ENCODE assay signal across 24 mouse cellular contexts in the genomic region with DNA sequence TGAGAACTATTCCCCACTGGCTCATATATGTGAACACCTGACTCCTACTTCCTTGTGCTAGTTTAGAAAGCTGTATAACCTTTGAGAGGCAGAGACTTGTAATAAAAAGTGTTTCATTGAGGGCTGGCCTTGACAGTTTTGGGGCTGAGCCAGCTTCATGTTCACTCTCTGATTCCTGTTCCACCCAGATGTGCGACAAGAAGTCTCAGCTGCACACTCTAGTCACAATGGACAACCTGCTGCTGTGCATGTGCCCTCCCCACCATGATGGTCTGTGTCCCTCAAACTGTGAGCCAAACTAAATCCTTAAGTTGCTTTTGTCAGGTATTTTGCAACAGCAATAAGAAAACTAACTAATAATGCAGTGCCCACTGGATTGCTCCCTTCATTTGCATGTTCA.
A peak's percentile ranks its signal among the peaks of the same experiment; 100 is the strongest.
DNase-seq lines count a peak whose midpoint lies in the region; ATAC-seq and TF ChIP-seq lines count a peak whose summit lies in the region.
"Had no signal": no experiment of that assay in that cellular context is flagged by ENCODE, and none has a peak within 500 bp of the region (broad histone marks: within the 10 kb centered on the region; RNA-seq: fewer than 3 reads in every experiment).

No protein-coding gene starts in this region.

- no peaks in the 10 kb centered on the region for H3K36me3 ChIP-seq in limb, embryonic 12.5 days
- H3K36me3 ChIP-seq in limb, embryonic 10.5 days: no peaks in the 10 kb centered on the region
- no peaks in the 10 kb centered on the region for H3K36me3 ChIP-seq in limb, embryonic 14.5 days (ENCODE audit: control insufficient read depth, insufficient read depth, low read length)
- no peaks in the 10 kb centered on the region for H3K36me3 ChIP-seq in hindbrain, embryonic 13.5 days
- H3K36me3 ChIP-seq in kidney, adult 2 months (ENCODE audit: control insufficient read depth, insufficient read depth, low read length): no peaks in the 10 kb centered on the region
- H3K36me3 ChIP-seq: embryonic facial prominence, embryonic 10.5 days; embryonic facial prominence, embryonic 12.5 days; forebrain, embryonic 15.5 days; G1E had no signal

- TF ChIP-seq POLR2A in limb, embryonic 14.5 days (IDR thresholded peaks at IDR 0.05; ENCODE audit: borderline replicate concordance, extremely low read depth, insufficient read depth, insufficient read length): no peak
- TF ChIP-seq POLR2A in kidney, adult 2 months (IDR thresholded peaks at IDR 0.05; ENCODE audit: low read depth, low read length): no peak

- H3K4me3 ChIP-seq in limb, embryonic 12.5 days (replicated peaks): no peak overlapping the region
- no peak overlapping the region for H3K4me3 ChIP-seq in limb, embryonic 10.5 days
- H3K4me3 ChIP-seq in limb, embryonic 14.5 days (replicated peaks; ENCODE audit: low read length): no peak overlapping the region
- H3K4me3 ChIP-seq in hindbrain, embryonic 13.5 days: no peak overlapping the region
- no peak overlapping the region for H3K4me3 ChIP-seq in kidney, adult 2 months (ENCODE audit: insufficient read depth, low read depth, low read length)
- H3K4me3 ChIP-seq: embryonic facial prominence, embryonic 10.5 days; embryonic facial prominence, embryonic 12.5 days; forebrain, embryonic 13.5 days; forebrain, embryonic 15.5 days had no signal

- no peaks in the 10 kb centered on the region for H3K9me3 ChIP-seq in limb, embryonic 12.5 days
- no peaks in the 10 kb centered on the region for H3K9me3 ChIP-seq in limb, embryonic 10.5 days (replicated peaks)
- H3K9me3 ChIP-seq in limb, embryonic 14.5 days (ENCODE audit: control insufficient read depth, low read length): no peaks in the 10 kb centered on the region
- H3K9me3 ChIP-seq in hindbrain, embryonic 13.5 days: no peaks in the 10 kb centered on the region
- H3K9me3 ChIP-seq: embryonic facial prominence, embryonic 10.5 days; embryonic facial prominence, embryonic 12.5 days; forebrain, embryonic 13.5 days; forebrain, embryonic 15.5 days; G1E had no signal

- peak; percentile 7 for DNase-seq in adrenal gland, postnatal 10 days
- no peak for DNase-seq in adrenal gland, adult 18-20 months (ENCODE audit: low spot score in 2 of 2)
- DNase-seq in limb, embryonic 10.5 days (ENCODE audit: low spot score): no peak
- peak; percentile 4 for DNase-seq in limb, embryonic 14.5 days (ENCODE audit: low spot score)
- DNase-seq in kidney, adult 2 months: no peak
- DNase-seq: adrenal gland, adult 2 months; adrenal gland, postnatal 14 days; B cell, adult 2 months; cerebellum, adult 11-12 months; cerebellum, adult 2 months; cerebellum, adult 9-10 months; cerebellum, postnatal 10 days; cerebellum, postnatal 25 days; forebrain, postnatal 0 days had no signal

- ATAC-seq in limb, embryonic 12.5 days (ENCODE audit: insufficient number of reproducible peaks, insufficient read depth, low FRiP score, low TSS enrichment, low read depth): peak; percentile 56; the same call in 1 of the 2 replicates
- ATAC-seq in limb, embryonic 14.5 days (ENCODE audit: low FRiP score, low read depth): no peak
- ATAC-seq in hindbrain, embryonic 13.5 days (ENCODE audit: low FRiP score): no peak
- ATAC-seq: activated CD4-positive, CD25-positive, alpha-beta regulatory T cell, adult 4 months; CD4-positive, CD25-positive, alpha-beta regulatory T cell, adult 4 months; forebrain, embryonic 13.5 days; forebrain, embryonic 15.5 days; forebrain, postnatal 0 days; Patski had no signal

- TF ChIP-seq CTCF in kidney, adult 2 months (conservative IDR thresholded peaks at IDR 0.05; ENCODE audit: insufficient read depth, insufficient read length, low read depth, low read length): no peak

- H3K4me1 ChIP-seq in limb, embryonic 12.5 days (replicated peaks): no peaks in the 10 kb centered on the region
- no peaks in the 10 kb centered on the region for H3K4me1 ChIP-seq in limb, embryonic 10.5 days
- no peaks in the 10 kb centered on the region for H3K4me1 ChIP-seq in limb, embryonic 14.5 days (ENCODE audit: control insufficient read depth, insufficient read depth, low read length)
- no peaks in the 10 kb centered on the region for H3K4me1 ChIP-seq in hindbrain, embryonic 13.5 days (replicated peaks)
- no peaks in the 10 kb centered on the region for H3K4me1 ChIP-seq in kidney, adult 2 months (ENCODE audit: control insufficient read depth, insufficient read depth, low read length)
- H3K4me1 ChIP-seq: embryonic facial prominence, embryonic 10.5 days; embryonic facial prominence, embryonic 12.5 days; forebrain, embryonic 13.5 days; forebrain, embryonic 15.5 days had no signal

- H3K27me3 ChIP-seq in limb, embryonic 12.5 days: no peaks in the 10 kb centered on the region
- no peaks in the 10 kb centered on the region for H3K27me3 ChIP-seq in limb, embryonic 10.5 days (ENCODE audit: low read depth, poor library complexity, severe bottlenecking)
- no peaks in the 10 kb centered on the region for H3K27me3 ChIP-seq in limb, embryonic 14.5 days (ENCODE audit: control insufficient read depth, insufficient read depth, low read length)
- H3K27me3 ChIP-seq in hindbrain, embryonic 13.5 days: no peaks in the 10 kb centered on the region
- H3K27me3 ChIP-seq in kidney, adult 2 months (replicated peaks; ENCODE audit: control insufficient read depth, insufficient read depth, low read length): no peaks in the 10 kb centered on the region
- H3K27me3 ChIP-seq: embryonic facial prominence, embryonic 12.5 days; forebrain, embryonic 13.5 days; forebrain, embryonic 15.5 days; Patski had no signal

- H3K27ac ChIP-seq in limb, embryonic 12.5 days: no peak overlapping the region
- H3K27ac ChIP-seq in limb, embryonic 10.5 days: no peak overlapping the region
- no peak overlapping the region for H3K27ac ChIP-seq in limb, embryonic 14.5 days (replicated peaks; ENCODE audit: low read depth, low read length)
- H3K27ac ChIP-seq in hindbrain, embryonic 13.5 days: no peak overlapping the region
- H3K27ac ChIP-seq in kidney, adult 2 months (ENCODE audit: insufficient read depth, low read depth, low read length): no peak overlapping the region
- H3K27ac ChIP-seq: embryonic facial prominence, embryonic 10.5 days; embryonic facial prominence, embryonic 12.5 days; forebrain, embryonic 13.5 days; forebrain, embryonic 15.5 days had no signal

- no peak overlapping the region for H3K4me2 ChIP-seq in limb, embryonic 12.5 days
- H3K4me2 ChIP-seq in limb, embryonic 14.5 days (replicated peaks; ENCODE audit: low read depth, low read length, severe bottlenecking): no peak overlapping the region
- H3K4me2 ChIP-seq in hindbrain, embryonic 13.5 days: no peak overlapping the region
- H3K4me2 ChIP-seq: embryonic facial prominence, embryonic 12.5 days; forebrain, embryonic 13.5 days; forebrain, embryonic 15.5 days had no signal

- whole genome bisulfite sequencing in limb, embryonic 12.5 days: 69% methylated on average over 1 of the region's 1 CpGs
- WGBS in limb, embryonic 10.5 days: 87% methylated on average over 1 of the region's 1 CpGs
- WGBS in limb, embryonic 14.5 days: 62% methylated on average over 1 of the region's 1 CpGs
- 77% methylated on average over 1 of the region's 1 CpGs for WGBS in hindbrain, embryonic 13.5 days
- WGBS in kidney, adult 2 months: 54% methylated on average over 1 of the region's 1 CpGs

- no peak overlapping the region for H3K9ac ChIP-seq in limb, embryonic 12.5 days (replicated peaks)
- no peak overlapping the region for H3K9ac ChIP-seq in limb, embryonic 14.5 days (ENCODE audit: low read depth, low read length, severe bottlenecking)
- no peak overlapping the region for H3K9ac ChIP-seq in hindbrain, embryonic 13.5 days
- H3K9ac ChIP-seq: embryonic facial prominence, embryonic 12.5 days; forebrain, embryonic 13.5 days; forebrain, embryonic 15.5 days; forebrain, postnatal 0 days had no signal

Comparison
In these comparisons a context has a peak if more than half of its experiments do, and no peak if none do; other contexts are left out.
1. DNase-seq: peak in adrenal gland, postnatal 10 days (single experiment) and limb, embryonic 14.5 days (single experiment); none in adrenal gland, adult 18-20 months (0 of 2), limb, embryonic 10.5 days (single experiment) and kidney, adult 2 months (single experiment).